Mouse (Mus musculus) liver, postnatal 0 days (tissue): ENCODE data around the gene Hoxd8.

Source experiments
- CTCF ChIP-seq: sonication (generic); IDR thresholded peaks from 2 replicates; pipeline ENCODE4 v1.5.1; 2016; ENCODE audit warnings: antibody characterized with exemption, low read depth
- EP300 ChIP-seq: IDR thresholded peaks from 2 replicates; pipeline ENCODE4 v1.6.1; 2016; ENCODE audit warnings: antibody characterized with exemption, low read depth, mild to moderate bottlenecking

DNA sequence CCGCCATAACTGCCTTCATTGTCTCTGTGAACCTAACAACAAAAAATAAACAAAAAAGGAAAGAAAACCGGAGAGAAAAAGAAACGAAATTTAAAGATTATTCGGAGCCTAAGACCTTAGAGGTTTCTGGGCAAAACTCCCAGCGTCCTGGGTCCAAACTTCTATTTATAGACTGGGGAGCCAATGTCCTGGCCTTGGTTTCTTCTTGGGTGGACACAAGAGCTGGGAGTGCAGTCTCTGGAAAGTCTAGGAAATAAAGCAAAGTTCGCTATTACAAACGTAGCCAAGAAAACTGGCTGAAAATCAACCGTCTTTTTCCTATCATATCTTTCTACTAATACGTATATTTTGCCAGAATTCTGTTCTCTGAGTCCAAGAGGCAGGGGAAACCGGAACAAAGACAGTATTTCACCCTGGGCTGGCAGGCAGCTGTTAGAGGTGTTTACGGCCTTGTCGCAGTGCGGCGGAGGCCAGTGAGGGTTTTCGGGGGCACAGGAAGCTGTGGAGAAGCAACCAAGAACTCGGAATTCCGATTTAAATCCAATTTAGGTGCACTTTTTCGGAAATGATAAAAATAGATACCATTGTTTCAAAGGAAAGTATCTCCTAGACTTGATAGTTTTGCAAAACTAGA lies 9.9 kb downstream of the Hoxd8 start:
- TF ChIP-seq CTCF: no peak
- no peak for TF ChIP-seq EP300
